In the genomic region with DNA sequence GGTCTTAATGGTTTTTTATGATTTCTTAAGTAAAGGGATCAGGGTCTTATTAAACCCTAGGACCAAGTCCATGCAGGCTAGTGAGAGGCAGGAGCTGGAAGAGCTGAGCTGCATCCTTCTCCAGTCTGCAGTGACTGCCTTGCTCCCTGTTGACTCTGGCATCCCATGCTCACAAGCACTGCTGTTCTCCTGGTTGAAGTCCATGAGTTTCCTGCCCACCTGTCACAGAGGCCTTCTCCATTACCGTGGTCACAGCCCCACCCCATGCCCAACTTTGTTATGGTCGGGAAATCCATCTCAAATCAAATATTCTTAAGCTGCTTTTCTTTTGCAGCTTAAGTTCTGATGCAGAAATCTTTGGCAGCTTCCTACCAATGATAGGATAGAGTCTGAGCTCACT, we compare ENCODE assay signal across 30 mouse cellular contexts. TPM values are rescaled to one million over a fixed set of nuclear protein-coding genes. Genes with fewer than 3 reads are reported as not detected.
"Had no signal": no experiment of that assay in that cellular context is flagged by ENCODE, and none has a peak within 500 bp of the region (broad histone marks: within the 10 kb centered on the region; RNA-seq: fewer than 3 reads in every experiment).

No protein-coding gene starts in this region.

- DNase-seq: heart, postnatal 10 days; heart, postnatal 14 days; heart, postnatal 36 days; heart, postnatal 4 days; kidney, adult 11 months; kidney, adult 18-20 months; kidney, adult 2 months; kidney, adult 8-10 months; kidney, adult 9 months; kidney, postnatal 10 days; kidney, postnatal 14 days; kidney, postnatal 25 days; kidney, postnatal 36 days; kidney, postnatal 4 days; layer of hippocampus, adult 9-11 months; layer of hippocampus, postnatal 36 days had no signal

- H3K4me3 ChIP-seq: heart, embryonic 10.5 days; heart, embryonic 12.5 days; heart, embryonic 13.5 days; heart, embryonic 15.5 days; hindbrain, embryonic 10.5 days; hindbrain, embryonic 12.5 days; hindbrain, embryonic 13.5 days; hindbrain, embryonic 15.5 days; intestine, embryonic 15.5 days; kidney, embryonic 15.5 days; layer of hippocampus, adult 2 months had no signal

- H3K4me2 ChIP-seq: heart, embryonic 11.5 days; heart, embryonic 12.5 days; heart, embryonic 13.5 days; heart, embryonic 15.5 days; hindbrain, embryonic 12.5 days; hindbrain, embryonic 13.5 days; hindbrain, embryonic 14.5 days; hindbrain, embryonic 15.5 days; intestine, embryonic 15.5 days; kidney, embryonic 15.5 days had no signal

- H3K27me3 ChIP-seq: heart, embryonic 12.5 days; heart, embryonic 13.5 days; heart, embryonic 15.5 days; hindbrain, embryonic 12.5 days; hindbrain, embryonic 13.5 days; hindbrain, embryonic 15.5 days; intestine, embryonic 15.5 days; kidney, embryonic 15.5 days had no signal

RNA-seq across cellular contexts. Expression of a gene that starts 54.2 kb away (rescaled TPM):
- polyA plus RNA-seq: inflammation-experienced regulatory T-cells, adult 6 months had no signal
